Mouse (Mus musculus): ENCODE measurements at regions not wholly inside any gene's neighbourhood (a gene's known extent, or its start where the extent isn't known, plus 50 kb on each side); places are given as distances from the start of the nearest gene placed in this dataset.

GRCm38 (mm10) chr2:48373086-48373485, 440.8 kb upstream of the Acvr2a start:
- no peak for TF ChIP-seq CTCF (IDR thresholded peaks at IDR 0.05)
- TF ChIP-seq POLR2A (IDR thresholded peaks at IDR 0.05; ENCODE audit: insufficient read depth, low read depth, low read length): no peak
- no peak for TF ChIP-seq EP300 (IDR thresholded peaks at IDR 0.05; ENCODE audit: insufficient read depth, low read depth, low read length)
